Mouse (Mus musculus) midbrain, embryonic 14.5 days (tissue): ENCODE measurements around the gene Tmem51. TPM values are rescaled to one million over a fixed set of nuclear protein-coding genes. Genes with fewer than 3 reads are reported as not detected.

Source experiments
- ATAC-seq: fragments of 200-750 bp; cut with Nextera tagmentation; 2 replicates; pipeline ENCODE4 v1.8.0; 2017; ENCODE audit warnings: moderate number of reproducible peaks, moderate library complexity; ENCODE audit not compliant: low FRiP score, low TSS enrichment
- DNase-seq: peaks from one replicate; pipeline ENCODE4 v3.0.0-alpha.2; 2015
- H3K27ac ChIP-seq: fragments of 300-500 bp; sonication (generic); replicated peaks from 2 replicates; pipeline ENCODE4 v1.5.1; 2014; ENCODE audit warnings: mild to moderate bottlenecking, low read depth, low read length, moderate library complexity
- H3K27me3 ChIP-seq: fragments of 300-500 bp; sonication (generic); 2 replicates; pipeline ENCODE4 v1.6.1; 2014; ENCODE audit warnings: low read length, control low read depth, mixed read lengths; ENCODE audit not compliant: control insufficient read depth, insufficient read depth
- H3K36me3 ChIP-seq: fragments of 300-500 bp; sonication (generic); 2 replicates; pipeline ENCODE4 v1.6.1; 2014; ENCODE audit warnings: low read length, control low read depth; ENCODE audit not compliant: control insufficient read depth, insufficient read depth
- H3K4me1 ChIP-seq: fragments of 300-500 bp; sonication (generic); 2 replicates; pipeline ENCODE4 v1.6.1; 2014; ENCODE audit warnings: mild to moderate bottlenecking, antibody characterized with exemption, low read length, control low read depth; ENCODE audit not compliant: control insufficient read depth, insufficient read depth
- H3K4me2 ChIP-seq: fragments of 300-500 bp; sonication (generic); 2 replicates; pipeline ENCODE4 v1.6.1; 2014; ENCODE audit warnings: mild to moderate bottlenecking, low read length, moderate library complexity
- H3K4me3 ChIP-seq: fragments of 300-500 bp; sonication (generic); replicated peaks from 2 replicates; pipeline ENCODE4 v1.5.1; 2014; ENCODE audit warnings: low read depth, low read length
- H3K9ac ChIP-seq: fragments of 300-500 bp; sonication (generic); replicated peaks from 2 replicates; pipeline ENCODE4 v1.6.1; 2014; ENCODE audit warnings: mild to moderate bottlenecking, low read length, moderate library complexity
- H3K9me3 ChIP-seq: fragments of 300-500 bp; sonication (generic); 2 replicates; pipeline ENCODE4 v1.6.1; 2016; ENCODE audit warnings: low read length, control low read depth, mixed read lengths; ENCODE audit not compliant: control insufficient read depth
- WGBS: fragments of 180-500 bp; shearing (Covaris S2); extraction: QIAGEN DNeasy Blood & Tissue Kit; methylation state at CpG from one replicate; pipeline ENCODE4 v1.1.7; 2014; 5-methylcytosine and 5-hydroxymethylcytosine counted together
- polyA plus RNA-seq: library from polyadenylated mRNA; unstranded; fragments of >200 nt; fragmentation: Nextera tagmentation; extraction: Ambion mirVana; gene quantifications from 2 replicates; pipeline ENCODE4 v1.2.1, GENCODE M21; 2014

The Tmem51 gene
- polyA plus RNA-seq, 1 experiment from 2014 or later, result 7.2 TPM

GRCm38 (mm10) chr4:142103081-142103671, 19.1 kb upstream of the Tmem51 start:
- no peak overlapping the region for H3K4me2 ChIP-seq
- H3K9me3 ChIP-seq, result no peaks in the 10 kb centered on the region
- DNase-seq, result no peak
- no peak for ATAC-seq
- H3K4me3 ChIP-seq, result no peak overlapping the region
- no peak overlapping the region for H3K9ac ChIP-seq
- H3K27ac ChIP-seq, result no peak overlapping the region
- H3K36me3 ChIP-seq, result peaks cover 16% of the 10 kb centered on the region
- 55% methylated on average over 12 of the region's 12 CpGs for WGBS
- H3K4me1 ChIP-seq, result no peaks in the 10 kb centered on the region
- no peaks in the 10 kb centered on the region for H3K27me3 ChIP-seq

DNA sequence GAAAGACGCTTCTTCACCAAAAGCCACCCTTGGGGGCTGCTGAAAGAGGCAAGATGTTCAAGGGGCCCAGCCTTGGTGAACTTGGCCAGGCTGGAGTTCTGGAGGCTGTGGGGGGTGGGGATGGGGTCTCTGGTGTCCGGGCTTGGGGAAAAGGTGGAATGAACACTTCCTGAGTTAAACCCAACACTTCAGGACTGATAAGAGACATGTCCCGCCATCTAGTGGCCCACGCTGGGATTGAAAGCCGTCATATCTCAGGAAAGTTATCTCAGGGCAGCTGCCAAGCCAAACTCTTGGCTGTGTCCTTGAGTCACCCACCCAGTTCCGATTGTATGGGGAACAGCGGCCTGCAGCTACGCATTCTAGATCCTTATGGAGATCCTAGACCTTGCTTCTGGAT, 14.2 kb upstream of the Tmem51 start:
- H3K4me1 ChIP-seq, result no peaks in the 10 kb centered on the region
- no peak overlapping the region for H3K4me2 ChIP-seq
- 27% methylated on average over 8 of the region's 8 CpGs for WGBS
- no peak overlapping the region for H3K4me3 ChIP-seq
- no peak overlapping the region for H3K9ac ChIP-seq
- H3K27ac ChIP-seq, result no peak overlapping the region
- ATAC-seq (0 out of 2 replicates have a peak, but pooled peaks have one; percentile 28), DNase-seq (peak; percentile 88)
- H3K27me3 ChIP-seq, result no peaks in the 10 kb centered on the region
- H3K9me3 ChIP-seq, result no peaks in the 10 kb centered on the region
- no peaks in the 10 kb centered on the region for H3K36me3 ChIP-seq

DNA sequence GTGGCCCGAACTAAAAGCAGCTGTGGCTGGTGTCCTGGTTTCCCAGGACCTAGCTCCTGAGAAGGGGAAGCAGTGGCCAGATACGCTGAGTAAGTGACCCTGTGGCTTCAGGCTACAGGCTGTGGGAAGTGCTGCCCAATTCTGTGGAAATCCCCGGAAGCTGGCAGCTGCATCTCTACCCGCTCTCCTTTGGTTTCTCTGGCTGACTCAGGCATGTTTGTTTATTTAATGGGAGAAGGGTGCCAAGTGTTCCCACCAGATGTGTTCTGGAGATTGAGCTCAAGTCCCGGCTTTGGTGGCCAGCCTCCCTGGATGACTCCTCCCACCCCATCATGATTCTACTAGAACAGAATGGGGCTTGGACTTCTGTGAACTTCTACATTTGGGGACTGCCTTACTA, 13.8 kb upstream of the Tmem51 start:
- no peak overlapping the region for H3K27ac ChIP-seq
- no peak overlapping the region for H3K4me3 ChIP-seq
- H3K9ac ChIP-seq, result no peak overlapping the region
- DNase-seq (no peak), ATAC-seq (no peak)
- no peaks in the 10 kb centered on the region for H3K4me1 ChIP-seq
- H3K27me3 ChIP-seq, result no peaks in the 10 kb centered on the region
- H3K4me2 ChIP-seq, result no peak overlapping the region
- H3K36me3 ChIP-seq, result no peaks in the 10 kb centered on the region
- H3K9me3 ChIP-seq, result no peaks in the 10 kb centered on the region
- 56% methylated on average over 5 of the region's 5 CpGs for WGBS

DNA sequence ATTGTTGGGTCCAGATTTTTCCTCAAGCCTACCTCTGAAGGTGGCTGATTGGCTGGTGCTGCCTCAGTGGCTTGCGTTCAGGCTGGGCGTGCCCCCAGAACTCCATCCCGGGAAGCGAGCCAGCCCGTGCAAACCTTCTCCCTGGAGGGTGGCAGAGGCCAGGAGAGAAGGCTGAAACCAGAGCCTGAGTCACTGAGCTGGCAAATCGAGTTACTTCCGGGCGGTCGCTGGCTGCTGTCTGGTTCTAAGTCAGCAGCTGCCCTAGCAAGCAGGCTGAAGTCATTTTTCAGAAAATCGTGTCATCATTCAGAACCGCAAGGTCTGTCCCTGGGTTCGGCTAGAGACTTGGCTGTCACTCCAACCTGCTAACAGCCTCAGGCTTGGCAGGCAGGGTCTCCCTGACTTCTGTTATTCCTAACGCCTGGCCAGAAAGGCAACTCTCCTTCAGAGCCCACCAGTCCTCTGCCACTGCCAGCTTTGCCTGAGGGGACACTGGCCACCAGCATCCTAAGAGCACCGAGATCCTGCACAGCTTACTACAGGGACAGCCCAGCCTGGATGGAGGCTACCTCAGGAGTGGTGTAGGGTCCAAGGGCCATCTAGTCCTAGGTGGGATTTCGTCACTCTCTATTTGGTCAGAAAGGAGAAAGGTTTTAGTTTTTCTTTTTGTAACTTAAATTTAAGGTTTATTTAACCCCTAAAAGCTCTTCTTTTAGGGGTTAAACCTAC, 11.6 kb upstream of the Tmem51 start:
- peak; percentile 53 for DNase-seq

DNA sequence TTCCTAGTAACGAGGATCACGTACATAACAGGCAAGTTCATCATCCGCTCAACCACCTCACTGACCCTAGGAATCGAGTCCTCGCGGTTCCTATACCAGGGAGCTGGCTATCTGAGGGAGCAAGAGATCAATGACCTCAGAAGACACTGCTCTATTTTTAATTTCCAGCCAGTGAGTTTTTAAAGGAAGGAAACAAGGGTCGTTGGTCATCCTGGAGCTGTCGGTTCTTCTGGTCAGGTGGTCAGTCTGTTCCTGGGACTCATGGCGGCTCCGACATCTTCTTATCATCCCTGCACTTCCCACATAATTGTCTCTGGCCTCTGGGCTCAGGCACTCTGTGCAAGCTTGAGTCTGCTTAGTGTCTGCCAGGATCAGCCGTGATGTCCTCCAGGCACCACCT, 10.3 kb upstream of the Tmem51 start:
- whole genome bisulfite sequencing, result 92% methylated on average over 11 of the region's 11 CpGs
- Histone ChIP-seq H3K36me3 (no peaks in the 10 kb centered on the region), H3K4me3 (no peak overlapping the region), H3K27ac (no peak overlapping the region), H3K9me3 (no peaks in the 10 kb centered on the region), H3K4me1 (no peaks in the 10 kb centered on the region), H3K27me3 (no peaks in the 10 kb centered on the region), H3K9ac (no peak overlapping the region), H3K4me2 (no peak overlapping the region)
- ATAC-seq (no peak), DNase-seq (no peak)

More for the DNA sequence above, 11.6 kb upstream of the Tmem51 start:
- 0 out of 2 replicates have a peak, but pooled peaks have one; percentile 24 for ATAC-seq
- no peak overlapping the region for H3K4me3 ChIP-seq
- no peak overlapping the region for H3K4me2 ChIP-seq
- no peaks in the 10 kb centered on the region for H3K9me3 ChIP-seq
- WGBS, result 72% methylated on average over 15 of the region's 15 CpGs
- no peaks in the 10 kb centered on the region for H3K27me3 ChIP-seq
- H3K36me3 ChIP-seq, result no peaks in the 10 kb centered on the region
- no peak overlapping the region for H3K27ac ChIP-seq
- no peaks in the 10 kb centered on the region for H3K4me1 ChIP-seq
- no peak overlapping the region for H3K9ac ChIP-seq

- ATAC-seq (no peak), DNase-seq (no peak)
- Histone ChIP-seq H3K4me2 (no peak overlapping the region), H3K27me3 (no peaks in the 10 kb centered on the region), H3K36me3 (no peaks in the 10 kb centered on the region), H3K4me3 (no peak overlapping the region), H3K27ac (no peak overlapping the region), H3K9me3 (no peaks in the 10 kb centered on the region), H3K4me1 (no peaks in the 10 kb centered on the region), H3K9ac (no peak overlapping the region)
- 77% methylated on average over 2 of the region's 2 CpGs for WGBS
Measured at GRCm38 (mm10) chr4:142091100-142091499, 7.0 kb upstream of the Tmem51 start.

- no peak overlapping the region for H3K4me3 ChIP-seq
- H3K36me3 ChIP-seq, result no peaks in the 10 kb centered on the region
- 79% methylated on average over 6 of the region's 6 CpGs for WGBS
- no peak overlapping the region for H3K9ac ChIP-seq
- H3K27ac ChIP-seq, result no peak overlapping the region
- H3K9me3 ChIP-seq, result no peaks in the 10 kb centered on the region
- H3K4me1 ChIP-seq, result no peaks in the 10 kb centered on the region
- H3K4me2 ChIP-seq, result no peak overlapping the region
- DNase-seq (no peak), ATAC-seq (no peak)
- H3K27me3 ChIP-seq, result peaks cover 9% of the 10 kb centered on the region
Measured at GRCm38 (mm10) chr4:142089966-142090365, 5.9 kb upstream of the Tmem51 start.

- Histone ChIP-seq H3K27ac (no peak overlapping the region), H3K9me3 (no peaks in the 10 kb centered on the region), H3K4me1 (no peaks in the 10 kb centered on the region), H3K9ac (no peak overlapping the region), H3K4me3 (no peak overlapping the region), H3K36me3 (no peaks in the 10 kb centered on the region), H3K4me2 (no peak overlapping the region), H3K27me3 (peaks cover 17% of the 10 kb centered on the region)
- 66% methylated on average over 6 of the region's 6 CpGs for WGBS
- no peak for ATAC-seq
- DNase-seq, result no peak
Measured at GRCm38 (mm10) chr4:142088836-142089235, 4.7 kb upstream of the Tmem51 start.

DNA sequence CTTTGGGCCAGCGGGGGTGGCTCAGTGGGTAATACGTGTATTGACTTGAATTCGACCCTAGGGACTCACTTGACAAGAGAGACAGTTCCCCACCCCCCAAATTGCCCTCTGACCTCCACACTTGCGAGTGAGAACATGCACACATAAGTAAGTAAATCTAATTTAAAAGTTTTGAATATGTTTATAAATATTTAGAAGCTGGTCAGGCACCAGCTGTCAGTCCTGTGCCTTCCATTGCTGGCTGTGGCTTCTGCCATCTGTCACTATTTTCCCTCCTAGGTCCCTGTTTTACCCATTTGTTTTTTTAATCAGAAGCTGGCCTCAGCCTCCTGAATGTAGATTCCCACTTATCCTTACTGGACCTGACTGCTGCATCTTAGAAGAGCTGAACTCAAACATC, 4.3 kb upstream of the Tmem51 start:
- DNase-seq, result no peak

More for the DNA sequence above, 4.3 kb upstream of the Tmem51 start:
- Histone ChIP-seq H3K9ac (no peak overlapping the region), H3K4me3 (no peak overlapping the region), H3K4me2 (no peak overlapping the region), H3K4me1 (no peaks in the 10 kb centered on the region), H3K36me3 (no peaks in the 10 kb centered on the region), H3K9me3 (no peaks in the 10 kb centered on the region), H3K27ac (no peak overlapping the region), H3K27me3 (peaks cover 17% of the 10 kb centered on the region)
- WGBS, result 24% methylated on average over 4 of the region's 4 CpGs
- no peak for ATAC-seq
